Mouse (Mus musculus) G1E-ER4 (cell line): Measurements from ENCODE around the gene Rhbdf1. TPM values are rescaled to one million over a fixed set of nuclear protein-coding genes. Genes with fewer than 3 reads are reported as not detected.

Experiments used
- GATA1 ChIP-seq: IDR thresholded peaks from one replicate; pipeline ENCODE4 v1.8.0; 2012; ENCODE audit warnings: low read length, inconsistent platforms
- polyA plus RNA-seq: library from polyadenylated mRNA; stranded (reverse); fragments of >175 nt; gene quantifications from 2 replicates; pipeline ENCODE4 v1.2.3, GENCODE M21; 2012

Gene Rhbdf1
- polyA plus RNA-seq, 1 experiment = 2.9 TPM

- no peak for TF ChIP-seq GATA1
These were observed 32.0 kb downstream of the Rhbdf1 start for GRCm38 (mm10) chr11:32190119-32190518.

GRCm38 (mm10) chr11:32189434-32189833 is 32.7 kb downstream of the Rhbdf1 start:
- no peak for TF ChIP-seq GATA1

GRCm38 (mm10) chr11:32188881-32189280 is 33.2 kb downstream of the Rhbdf1 start:
- no peak for TF ChIP-seq GATA1

- no peak for TF ChIP-seq GATA1
These were observed 34.8 kb downstream of the Rhbdf1 start for GRCm38 (mm10) chr11:32187256-32187655.

GRCm38 (mm10) chr11:32186031-32186430 is 36.1 kb downstream of the Rhbdf1 start:
- no peak for TF ChIP-seq GATA1

GRCm38 (mm10) chr11:32184469-32184868 is 37.6 kb downstream of the Rhbdf1 start:
- no peak for TF ChIP-seq GATA1

- no peak for TF ChIP-seq GATA1
These were observed 39.9 kb downstream of the Rhbdf1 start for GRCm38 (mm10) chr11:32181973-32182868.

GRCm38 (mm10) chr11:32181246-32181645 is 40.9 kb downstream of the Rhbdf1 start:
- TF ChIP-seq GATA1 = no peak

GRCm38 (mm10) chr11:32178506-32178905 is 43.6 kb downstream of the Rhbdf1 start:
- TF ChIP-seq GATA1 = no peak

- TF ChIP-seq GATA1 = no peak
These were observed 55.4 kb downstream of the Rhbdf1 start for GRCm38 (mm10) chr11:32166683-32167082.

GRCm38 (mm10) chr11:32161922-32162804 is 59.9 kb downstream of the Rhbdf1 start:
- no peak for TF ChIP-seq GATA1

- TF ChIP-seq GATA1 = no peak
These were observed 60.6 kb downstream of the Rhbdf1 start for GRCm38 (mm10) chr11:32161500-32161899.

GRCm38 (mm10) chr11:32160341-32160740 is 61.8 kb downstream of the Rhbdf1 start:
- TF ChIP-seq GATA1 = no peak

Other genes with a start within 250 kb of the Rhbdf1 start
- gene Nsg2, start 221.8 kb downstream of the Rhbdf1 start, polyA plus RNA-seq = not detected in 2 replicates
- 8.8 and 10.0 TPM in 2 replicates for gene Il9r, start 22.0 kb downstream of the Rhbdf1 start, polyA plus RNA-seq
- gene Snrnp25, start 16.9 kb downstream of the Rhbdf1 start, polyA plus RNA-seq = 64.7 and 88.1 TPM in 2 replicates
- 17.3 and 21.5 TPM in 2 replicates for gene Mpg, start 4.2 kb upstream of the Rhbdf1 start, polyA plus RNA-seq
- gene Nprl3, start 45.4 kb upstream of the Rhbdf1 start, polyA plus RNA-seq = 73.0 and 113 TPM in 2 replicates
- gene Hba-x, start 54.1 kb upstream of the Rhbdf1 start, polyA plus RNA-seq = not detected in 2 replicates
- gene Hba-a1, start 61.2 kb upstream of the Rhbdf1 start, polyA plus RNA-seq = 6,644 and 8,827 TPM in 2 replicates
- 0.12 and 0.42 TPM in 2 replicates for gene Hbq1b, start 64.7 kb upstream of the Rhbdf1 start, polyA plus RNA-seq
- gene Hba-a2, start 74.2 kb upstream of the Rhbdf1 start, polyA plus RNA-seq = 2,838 and 3,812 TPM in 2 replicates
- gene Hbq1a, start 77.8 kb upstream of the Rhbdf1 start, polyA plus RNA-seq = not detected in 2 replicates
- not detected in 2 replicates for gene Sh3pxd2b, start 125.5 kb upstream of the Rhbdf1 start, polyA plus RNA-seq
- not detected in 2 replicates for gene Ubtd2, start 233.1 kb upstream of the Rhbdf1 start, polyA plus RNA-seq